Mouse (Mus musculus) small intestine, adult 2 months (tissue): ENCODE data around the gene Cabcoco1.

Source experiments
- CTCF ChIP-seq: fragments of 200-500 bp; IDR thresholded peaks from 2 replicates; pipeline ENCODE4 v1.5.1; 2012; ENCODE audit warnings: low read depth, mild to moderate bottlenecking, control low read depth, inconsistent platforms, low read length, moderate library complexity, mixed read lengths; ENCODE audit not compliant: insufficient replicate concordance, insufficient read length; ENCODE audit errors: extremely low read depth
- POLR2A ChIP-seq: fragments of 200-500 bp; IDR thresholded peaks from 2 replicates; pipeline ENCODE4 v1.6.1; 2012; ENCODE audit warnings: low read depth, mild to moderate bottlenecking, control low read depth, inconsistent platforms, low read length, moderate library complexity

DNA sequence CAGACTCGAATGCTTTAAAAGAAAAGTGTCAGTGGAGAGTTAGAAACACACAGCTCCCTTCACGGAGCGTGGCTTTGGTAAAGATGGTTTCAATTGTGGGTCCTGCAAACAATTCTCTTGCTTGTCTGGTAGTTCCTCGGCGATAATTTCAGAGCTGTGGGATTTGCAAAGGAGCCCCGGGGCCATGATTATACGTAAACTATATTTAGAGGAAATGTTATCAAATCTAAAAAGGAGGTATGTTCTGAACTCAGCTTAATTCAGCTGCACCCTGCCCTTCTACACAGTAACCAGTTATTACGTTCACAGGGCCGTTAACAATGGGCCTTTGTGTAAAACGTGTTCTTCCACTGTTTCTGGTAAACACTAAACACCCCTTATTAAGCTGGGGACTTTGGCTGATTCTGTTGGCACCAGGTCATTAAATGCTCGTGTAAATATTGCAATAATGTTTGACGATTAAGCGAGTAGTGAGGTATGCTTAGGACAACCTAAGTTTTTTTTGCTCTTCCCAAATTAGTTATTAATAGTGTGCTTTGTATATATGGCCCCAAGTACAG lies 106.6 kb downstream of the Cabcoco1 start:
- TF ChIP-seq POLR2A (no peak), CTCF (no peak)
